Mouse (Mus musculus): ENCODE measurements around the gene Bdh2.
A peak's percentile ranks its signal among the peaks of the same experiment; 100 is the strongest.

Gene Bdh2

DNA sequence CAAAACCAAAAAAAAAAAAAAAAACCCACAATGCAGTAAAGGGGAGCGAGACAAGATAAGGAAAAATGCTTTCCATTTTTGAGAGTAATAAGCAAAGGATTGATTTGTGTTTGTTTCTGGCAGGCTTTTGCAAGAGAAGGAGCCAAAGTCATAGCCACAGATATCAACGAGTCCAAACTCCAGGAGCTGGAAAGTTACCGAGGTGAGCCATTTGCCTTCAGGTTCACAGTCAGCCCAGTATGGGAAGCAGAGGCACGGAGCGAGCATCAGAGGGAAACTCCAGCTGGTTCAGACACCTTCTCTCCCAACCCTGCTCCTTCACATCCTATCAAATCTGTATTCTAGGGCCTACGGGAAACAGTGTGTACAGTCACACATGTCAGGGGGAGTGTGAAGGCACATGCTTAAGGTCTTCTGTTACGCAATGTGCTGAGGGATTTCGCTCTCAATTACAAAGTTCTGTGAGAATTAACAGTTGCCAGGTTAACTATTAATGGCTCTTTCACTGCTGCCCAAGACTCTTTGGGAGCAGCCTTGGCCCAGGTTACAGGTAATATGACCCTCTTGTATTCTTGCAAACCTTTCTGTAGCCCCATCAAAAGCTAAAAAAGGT is 7.2 kb downstream of the Bdh2 start:
- Histone ChIP-seq H3K9me3 (ENCODE audit: low read length) (no peaks in the 10 kb centered on the region), H3K36me3 (ENCODE audit: insufficient read depth, low read length) (no peaks in the 10 kb centered on the region), H3K4me1 (replicated peaks; ENCODE audit: low read depth, low read length) (peaks cover 14% of the 10 kb centered on the region), H3K4me3 (replicated peaks; ENCODE audit: low read length) (no peak overlapping the region), H3K27me3 (ENCODE audit: insufficient read depth, low read length) (no peaks in the 10 kb centered on the region)
- TF ChIP-seq CTCF (conservative IDR thresholded peaks at IDR 0.05; ENCODE audit: low read length): no peak

DNA sequence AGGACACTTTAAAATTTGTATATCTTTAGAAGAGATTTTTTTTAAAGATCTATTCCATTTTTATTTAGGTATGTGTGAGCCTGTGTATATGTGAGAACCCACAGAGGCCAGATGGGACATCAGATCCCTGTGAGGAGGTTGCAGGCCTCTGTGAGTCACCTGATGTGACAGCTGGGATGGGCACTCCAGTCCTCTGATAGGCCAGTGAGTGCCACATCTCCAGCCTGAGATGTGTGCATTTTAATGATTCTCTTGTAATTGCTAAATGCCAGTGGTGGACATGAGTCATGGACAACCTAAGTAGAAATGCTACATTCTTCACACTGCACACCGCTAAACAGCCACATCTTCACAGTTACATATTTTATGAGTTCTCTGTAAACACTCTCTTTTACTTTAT is 8.1 kb downstream of the Bdh2 start:
- no peak for TF ChIP-seq POU5F1 (IDR thresholded peaks at IDR 0.05; ENCODE audit: borderline replicate concordance, low read length)
- TF ChIP-seq CTCF (conservative IDR thresholded peaks at IDR 0.05; ENCODE audit: low read length): no peak
- no peak for TF ChIP-seq NANOG (IDR thresholded peaks at IDR 0.05; ENCODE audit: borderline replicate concordance, low read length)

DNA sequence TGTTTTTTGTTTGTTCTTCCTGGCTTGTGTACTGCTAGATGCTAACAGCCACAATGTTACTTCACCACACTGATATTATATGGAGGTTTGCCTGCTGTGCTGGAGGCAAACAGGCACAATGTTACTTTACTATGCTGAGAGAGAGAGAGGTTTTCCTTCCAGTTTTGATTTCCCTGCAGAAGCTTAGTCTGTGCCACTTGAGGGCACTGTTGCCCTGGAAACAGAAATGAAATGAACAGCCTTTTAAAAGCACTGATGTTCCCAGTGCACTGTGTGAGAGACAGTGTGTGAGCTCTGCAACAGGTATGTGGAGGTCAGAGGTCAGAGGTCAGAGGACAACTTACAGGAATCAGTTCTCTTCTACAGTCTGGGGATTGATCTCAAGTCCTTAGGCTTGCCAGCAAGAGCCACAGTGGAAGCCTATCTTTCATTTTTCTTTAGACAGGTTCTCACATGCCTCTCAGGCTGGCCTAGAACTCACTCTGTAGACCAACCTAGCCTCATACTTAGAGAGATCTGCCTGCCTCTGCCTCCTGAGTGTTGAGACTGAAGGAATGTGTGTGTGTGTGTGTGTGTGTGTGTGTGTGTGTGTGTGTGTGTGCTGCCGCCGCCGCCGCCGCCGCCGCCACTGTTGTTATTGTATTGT is 9.4 kb downstream of the Bdh2 start:
- Histone ChIP-seq H3K27me3 (ENCODE audit: insufficient read depth, low read length) (no peaks in the 10 kb centered on the region), H3K36me3 (ENCODE audit: insufficient read depth, low read length) (no peaks in the 10 kb centered on the region), H3K9me3 (ENCODE audit: low read length) (no peaks in the 10 kb centered on the region), H3K4me3 (replicated peaks; ENCODE audit: low read length) (no peak overlapping the region), H3K4me1 (replicated peaks; ENCODE audit: low read depth, low read length) (no peaks in the 10 kb centered on the region)
- TF ChIP-seq NANOG (IDR thresholded peaks at IDR 0.05; ENCODE audit: borderline replicate concordance, low read length) (no peak), CTCF (conservative IDR thresholded peaks at IDR 0.05; ENCODE audit: low read length) (peak; percentile 45), POU5F1 (IDR thresholded peaks at IDR 0.05; ENCODE audit: borderline replicate concordance, low read length) (no peak)

More for the DNA sequence above, 8.1 kb downstream of the Bdh2 start:
- Histone ChIP-seq H3K9me3 (ENCODE audit: low read length) (no peaks in the 10 kb centered on the region), H3K27me3 (ENCODE audit: insufficient read depth, low read length) (no peaks in the 10 kb centered on the region), H3K4me1 (replicated peaks; ENCODE audit: low read depth, low read length) (peaks cover 6% of the 10 kb centered on the region), H3K4me3 (replicated peaks; ENCODE audit: low read length) (no peak overlapping the region), H3K36me3 (ENCODE audit: insufficient read depth, low read length) (no peaks in the 10 kb centered on the region)

DNA sequence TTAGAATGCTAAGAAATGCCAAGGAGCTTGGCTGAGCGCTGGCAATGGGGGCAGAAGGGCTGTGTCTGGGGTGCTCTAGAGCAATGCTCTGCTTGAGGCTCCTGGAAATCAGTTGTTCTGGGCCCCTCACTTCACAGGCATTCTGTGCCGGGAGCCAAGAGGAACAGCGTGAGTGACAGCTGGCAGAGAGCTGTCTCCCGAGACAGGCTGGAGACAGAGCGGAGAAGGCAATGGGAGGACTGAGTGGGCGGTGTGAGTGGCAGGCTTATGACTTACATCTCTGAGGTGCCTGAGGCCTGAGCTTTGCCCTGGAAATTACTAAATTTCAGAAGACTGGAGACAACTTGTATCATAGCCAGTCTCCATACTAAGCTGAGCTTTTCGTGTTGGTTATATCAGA is 12.7 kb downstream of the Bdh2 start:
- Histone ChIP-seq H3K9me3 (ENCODE audit: low read length) (no peaks in the 10 kb centered on the region), H3K4me3 (replicated peaks; ENCODE audit: low read length) (no peak overlapping the region), H3K36me3 (ENCODE audit: insufficient read depth, low read length) (no peaks in the 10 kb centered on the region), H3K27me3 (ENCODE audit: insufficient read depth, low read length) (no peaks in the 10 kb centered on the region), H3K4me1 (replicated peaks; ENCODE audit: low read depth, low read length) (no peaks in the 10 kb centered on the region)
- TF ChIP-seq CTCF (conservative IDR thresholded peaks at IDR 0.05; ENCODE audit: low read length) (no peak), POU5F1 (IDR thresholded peaks at IDR 0.05; ENCODE audit: borderline replicate concordance, low read length) (no peak), NANOG (IDR thresholded peaks at IDR 0.05; ENCODE audit: borderline replicate concordance, low read length) (no peak)

DNA sequence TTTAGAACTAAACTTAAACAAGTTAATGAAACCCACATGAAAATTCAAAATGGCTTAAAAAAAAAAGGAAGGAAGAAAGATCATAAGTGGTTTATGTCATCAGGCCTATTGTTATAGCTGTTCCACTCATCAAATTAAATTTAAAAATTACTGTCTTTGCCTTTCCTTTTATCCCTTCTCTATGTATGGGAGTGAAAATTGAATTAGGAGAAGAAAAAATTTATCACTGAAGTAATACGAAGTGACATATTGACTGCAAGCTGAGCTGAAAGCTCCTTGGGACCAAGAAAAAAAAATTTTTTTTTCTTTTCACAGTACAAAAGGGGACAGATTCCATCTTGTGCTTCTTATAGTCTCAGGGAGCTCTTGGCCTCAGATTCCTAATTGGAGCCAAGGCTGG is 14.5 kb downstream of the Bdh2 start:
- Histone ChIP-seq H3K27me3 (ENCODE audit: insufficient read depth, low read length) (no peaks in the 10 kb centered on the region), H3K36me3 (ENCODE audit: insufficient read depth, low read length) (no peaks in the 10 kb centered on the region), H3K4me3 (replicated peaks; ENCODE audit: low read length) (no peak overlapping the region), H3K9me3 (ENCODE audit: low read length) (no peaks in the 10 kb centered on the region), H3K4me1 (replicated peaks; ENCODE audit: low read depth, low read length) (no peaks in the 10 kb centered on the region)
- TF ChIP-seq POU5F1 (IDR thresholded peaks at IDR 0.05; ENCODE audit: borderline replicate concordance, low read length) (no peak), NANOG (IDR thresholded peaks at IDR 0.05; ENCODE audit: borderline replicate concordance, low read length) (no peak), CTCF (conservative IDR thresholded peaks at IDR 0.05; ENCODE audit: low read length) (no peak)

DNA sequence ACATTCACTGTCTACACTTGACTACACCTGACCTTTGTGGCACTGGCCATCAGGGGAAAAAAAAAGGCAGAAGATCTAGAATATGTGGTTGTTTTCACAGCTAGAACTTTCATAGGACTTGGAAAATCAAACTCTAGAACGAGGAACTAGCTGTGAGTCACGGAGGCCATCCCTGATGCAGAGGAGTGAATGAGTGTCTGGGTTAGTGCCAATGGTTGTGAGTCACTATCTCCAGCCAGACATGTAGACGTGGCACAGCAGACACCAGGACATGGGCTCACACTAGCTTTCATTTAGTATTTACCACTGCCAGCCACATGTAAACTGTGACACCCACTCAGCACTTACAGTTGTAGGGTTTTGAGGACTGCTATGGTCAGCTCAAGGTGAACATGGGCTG is 17.5 kb downstream of the Bdh2 start:
- no peak for TF ChIP-seq NANOG (IDR thresholded peaks at IDR 0.05; ENCODE audit: borderline replicate concordance, low read length)
- TF ChIP-seq POU5F1 (IDR thresholded peaks at IDR 0.05; ENCODE audit: borderline replicate concordance, low read length): no peak
- H3K4me3 ChIP-seq (replicated peaks; ENCODE audit: low read length): no peak overlapping the region
- H3K9me3 ChIP-seq (ENCODE audit: low read length): no peaks in the 10 kb centered on the region
- H3K36me3 ChIP-seq (ENCODE audit: insufficient read depth, low read length): no peaks in the 10 kb centered on the region
- no peaks in the 10 kb centered on the region for H3K27me3 ChIP-seq (ENCODE audit: insufficient read depth, low read length)
- H3K4me1 ChIP-seq (replicated peaks; ENCODE audit: low read depth, low read length): no peaks in the 10 kb centered on the region

DNA sequence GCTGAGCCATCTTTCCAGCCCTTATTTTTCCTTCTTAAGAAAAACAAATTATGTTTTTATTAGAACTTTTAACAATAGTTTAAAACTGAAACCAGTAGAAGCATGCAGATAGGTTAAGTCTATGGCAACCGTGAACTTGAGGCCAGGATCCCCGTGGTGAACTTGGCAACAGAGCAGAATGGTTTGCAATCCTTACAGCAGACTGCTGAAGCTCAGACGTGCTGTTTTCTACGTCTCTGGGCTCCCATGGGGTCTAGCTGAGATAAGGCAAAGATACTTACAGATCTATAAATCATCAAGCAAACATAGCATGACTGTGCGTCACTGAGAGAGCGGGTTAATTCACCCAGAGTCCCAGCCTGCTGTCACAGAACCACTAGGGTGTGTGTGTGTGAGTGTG is 19.1 kb downstream of the Bdh2 start:
- H3K27me3 ChIP-seq (ENCODE audit: insufficient read depth, low read length): no peaks in the 10 kb centered on the region
- TF ChIP-seq CTCF (conservative IDR thresholded peaks at IDR 0.05; ENCODE audit: low read length) (no peak), NANOG (IDR thresholded peaks at IDR 0.05; ENCODE audit: borderline replicate concordance, low read length) (no peak), POU5F1 (IDR thresholded peaks at IDR 0.05; ENCODE audit: borderline replicate concordance, low read length) (no peak)
- no peaks in the 10 kb centered on the region for H3K9me3 ChIP-seq (ENCODE audit: low read length)
- H3K4me3 ChIP-seq (replicated peaks; ENCODE audit: low read length): no peak overlapping the region
- peaks cover 3% of the 10 kb centered on the region; the same call in 1 of the 2 replicates for H3K4me1 ChIP-seq (replicated peaks; ENCODE audit: low read depth, low read length)
- H3K36me3 ChIP-seq (ENCODE audit: insufficient read depth, low read length): no peaks in the 10 kb centered on the region

DNA sequence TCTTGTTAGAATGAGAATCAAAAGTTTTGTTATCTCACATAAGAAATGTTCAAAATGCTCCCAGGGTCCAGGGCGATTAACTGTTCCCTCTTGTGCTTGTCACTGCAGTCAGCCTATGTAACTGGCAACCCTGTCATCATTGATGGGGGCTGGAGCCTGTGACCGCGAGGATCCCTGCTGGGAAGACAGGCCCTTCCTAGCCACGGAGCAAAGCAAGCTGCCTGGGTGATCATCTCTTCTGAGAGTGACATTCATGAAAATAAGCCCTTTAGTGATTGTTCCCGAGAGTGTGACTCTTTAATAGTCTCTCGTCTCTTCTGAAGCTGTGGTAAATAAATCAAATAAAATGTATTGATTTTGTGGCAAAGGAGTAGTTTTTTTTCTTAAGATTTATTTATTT is 23.0 kb downstream of the Bdh2 start:
- no peak for TF ChIP-seq NANOG (IDR thresholded peaks at IDR 0.05; ENCODE audit: borderline replicate concordance, low read length)
- no peak for TF ChIP-seq CTCF (conservative IDR thresholded peaks at IDR 0.05; ENCODE audit: low read length)
- no peak for TF ChIP-seq POU5F1 (IDR thresholded peaks at IDR 0.05; ENCODE audit: borderline replicate concordance, low read length)
- Histone ChIP-seq H3K4me3 (replicated peaks; ENCODE audit: low read length) (no peak overlapping the region), H3K9me3 (ENCODE audit: low read length) (no peaks in the 10 kb centered on the region), H3K4me1 (replicated peaks; ENCODE audit: low read depth, low read length) (peaks cover 18% of the 10 kb centered on the region), H3K27me3 (ENCODE audit: insufficient read depth, low read length) (peaks cover 22% of the 10 kb centered on the region), H3K36me3 (ENCODE audit: insufficient read depth, low read length) (no peaks in the 10 kb centered on the region)

DNA sequence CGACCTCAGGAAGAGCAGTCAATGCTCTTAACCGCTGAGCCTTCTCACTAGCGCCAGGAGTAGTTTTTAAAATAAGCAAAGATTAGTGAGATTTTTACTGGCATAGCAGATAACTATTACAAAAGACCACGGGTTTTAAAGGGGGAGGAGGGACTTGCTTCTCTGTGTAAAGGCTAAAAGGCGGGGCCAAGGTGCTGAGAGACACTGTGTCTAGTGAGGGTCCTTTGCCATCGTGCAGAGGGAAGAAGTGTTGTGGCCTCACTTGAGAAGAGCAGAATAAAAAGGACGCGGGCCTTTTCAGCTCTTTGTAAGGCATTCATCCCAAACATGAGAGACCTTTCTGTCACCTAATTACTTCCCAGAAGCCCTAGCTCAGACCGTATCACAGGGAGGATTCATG is 23.5 kb downstream of the Bdh2 start:
- H3K36me3 ChIP-seq (ENCODE audit: insufficient read depth, low read length): no peaks in the 10 kb centered on the region
- H3K4me1 ChIP-seq (replicated peaks; ENCODE audit: low read depth, low read length): peaks cover 18% of the 10 kb centered on the region
- no peaks in the 10 kb centered on the region for H3K9me3 ChIP-seq (ENCODE audit: low read length)
- TF ChIP-seq POU5F1 (IDR thresholded peaks at IDR 0.05; ENCODE audit: borderline replicate concordance, low read length): no peak
- TF ChIP-seq CTCF (conservative IDR thresholded peaks at IDR 0.05; ENCODE audit: low read length): no peak
- no peak for TF ChIP-seq NANOG (IDR thresholded peaks at IDR 0.05; ENCODE audit: borderline replicate concordance, low read length)
- H3K27me3 ChIP-seq (ENCODE audit: insufficient read depth, low read length): peaks cover 25% of the 10 kb centered on the region
- H3K4me3 ChIP-seq (replicated peaks; ENCODE audit: low read length): no peak overlapping the region

All from E14TG2a.4 (cell line).